Comparison of ENCODE assay signal across 12 mouse cellular contexts in genomic region chr2:168687326-168687725, GRCm38 (mm10).
"Had no signal": no experiment of that assay in that cellular context is flagged by ENCODE, and none has a peak within 500 bp of the region (broad histone marks: within the 10 kb centered on the region; RNA-seq: fewer than 3 reads in every experiment).

No protein-coding gene starts in this region.

- H3K9me3 ChIP-seq: limb, embryonic 10.5 days; liver, embryonic 15.5 days; neural tube, embryonic 12.5 days had no signal

- ATAC-seq: lung, postnatal 0 days had no signal

- H3K27ac ChIP-seq: limb, embryonic 10.5 days; liver, embryonic 15.5 days; neural tube, embryonic 12.5 days had no signal

- DNase-seq: kidney, adult 9 months; kidney, postnatal 10 days; lung, adult 2 months; lung, postnatal 36 days; midbrain, embryonic 14.5 days; right cerebral cortex, postnatal 14 days; thymus, postnatal 36 days had no signal

- H3K9ac ChIP-seq: liver, embryonic 15.5 days; neural tube, embryonic 12.5 days had no signal

- H3K36me3 ChIP-seq: limb, embryonic 10.5 days; liver, embryonic 15.5 days had no signal

- H3K27me3 ChIP-seq: liver, embryonic 15.5 days; neural tube, embryonic 12.5 days had no signal

- H3K4me3 ChIP-seq: limb, embryonic 10.5 days; liver, embryonic 15.5 days; neural tube, embryonic 12.5 days had no signal

- H3K4me2 ChIP-seq: liver, embryonic 11.5 days; liver, embryonic 15.5 days; neural tube, embryonic 12.5 days had no signal

- H3K4me1 ChIP-seq: liver, embryonic 15.5 days; neural tube, embryonic 12.5 days had no signal
